Mouse (Mus musculus) lung, adult 2 months (tissue): ENCODE measurements at regions not wholly inside any gene's neighbourhood (a gene's known extent, or its start where the extent isn't known, plus 50 kb on each side); places are given as distances from the start of the nearest gene placed in this dataset.
A peak's percentile ranks its signal among the peaks of the same experiment; 100 is the strongest.

Source experiments
- DNase-seq: peaks from one replicate; pipeline ENCODE4 v3.0.0; 2022
- H3K4me1 ChIP-seq: fragments of 200-500 bp; 2 replicates; pipeline ENCODE4 v1.6.1; 2011; ENCODE audit warnings: low read length; ENCODE audit not compliant: control insufficient read depth, insufficient read depth
- H3K4me3 ChIP-seq: fragments of 200-500 bp; replicated peaks from 2 replicates; pipeline ENCODE3; 2011; ENCODE audit warnings: low read depth, mild to moderate bottlenecking, control low read depth, low read length; ENCODE audit errors: extremely low read depth
- CTCF ChIP-seq: fragments of 200-500 bp; IDR thresholded peaks from 2 replicates; pipeline ENCODE4 v1.5.1; 2011; ENCODE audit warnings: mild to moderate bottlenecking, low read length, control low read depth; ENCODE audit not compliant: insufficient read depth
- POLR2A ChIP-seq: fragments of 200-500 bp; IDR thresholded peaks from 2 replicates; pipeline ENCODE4 v1.6.1; 2011; ENCODE audit warnings: low read depth, mild to moderate bottlenecking, control low read depth, low read length, borderline replicate concordance; ENCODE audit errors: extremely low read depth
- WGBS: fragments of 180-500 bp; shearing (Covaris S2); methylation state at CpG from one replicate; pipeline ENCODE4 v1.1.7; 2018; 5-methylcytosine and 5-hydroxymethylcytosine counted together

GRCm38 (mm10) chr19:14679776-14680175 is 81.9 kb upstream of the Tle4 start:
- 100% methylated on average over 2 of the region's 2 CpGs for WGBS
- Histone ChIP-seq H3K4me1 (no peaks in the 10 kb centered on the region), H3K4me3 (no peak overlapping the region)
- TF ChIP-seq CTCF (no peak), POLR2A (no peak)
- no peak for DNase-seq

GRCm38 (mm10) chr19:14678584-14678983 is 80.7 kb upstream of the Tle4 start:
- no peak overlapping the region for H3K4me3 ChIP-seq
- no peak for DNase-seq
- WGBS, result 52% methylated on average over 4 of the region's 4 CpGs
- TF ChIP-seq POLR2A (no peak), CTCF (no peak)
- no peaks in the 10 kb centered on the region for H3K4me1 ChIP-seq

- TF ChIP-seq CTCF, result no peak
- no peak for TF ChIP-seq POLR2A
- DNase-seq, result no peak
- H3K4me1 ChIP-seq, result no peaks in the 10 kb centered on the region
- WGBS, result 82% methylated on average over 2 of the region's 2 CpGs
- H3K4me3 ChIP-seq, result no peak overlapping the region
Observed at GRCm38 (mm10) chr19:14676929-14677328, 79.1 kb upstream of the Tle4 start.

GRCm38 (mm10) chr19:14670821-14671104 is 72.9 kb upstream of the Tle4 start:
- no peak for DNase-seq
- TF ChIP-seq CTCF (no peak), POLR2A (no peak)
- Histone ChIP-seq H3K4me3 (no peak overlapping the region), H3K4me1 (peaks cover 3% of the 10 kb centered on the region)

GRCm38 (mm10) chr19:14670078-14670820 is 72.4 kb upstream of the Tle4 start:
- DNase-seq, result no peak
- TF ChIP-seq CTCF (no peak), POLR2A (no peak)
- 18% methylated on average over 13 of the region's 13 CpGs for WGBS
- Histone ChIP-seq H3K4me3 (peak overlapping the region; percentile 3), H3K4me1 (peaks cover 3% of the 10 kb centered on the region)

GRCm38 (mm10) chr19:14668512-14669181 is 70.8 kb upstream of the Tle4 start:
- DNase-seq, result no peak
- WGBS, result 86% methylated on average over 4 of the region's 4 CpGs
- H3K4me1 ChIP-seq, result peaks cover 3% of the 10 kb centered on the region
- H3K4me3 ChIP-seq, result no peak overlapping the region
- TF ChIP-seq POLR2A, result no peak
- TF ChIP-seq CTCF, result no peak

- DNase-seq, result no peak
- TF ChIP-seq CTCF (no peak), POLR2A (no peak)
- H3K4me1 ChIP-seq, result peaks cover under 1% of the 10 kb centered on the region; the same call in 1 of the 2 replicates
- H3K4me3 ChIP-seq, result no peak overlapping the region
- WGBS, result 92% methylated on average over 3 of the region's 3 CpGs
Observed at GRCm38 (mm10) chr19:14664682-14665417, 67.0 kb upstream of the Tle4 start.

- H3K4me1 ChIP-seq, result no peaks in the 10 kb centered on the region
- TF ChIP-seq POLR2A, result no peak
- TF ChIP-seq CTCF, result no peak
- DNase-seq, result no peak
- H3K4me3 ChIP-seq, result no peak overlapping the region
- 73% methylated on average over 2 of the region's 2 CpGs for WGBS
Observed at GRCm38 (mm10) chr19:14664096-14664586, 66.3 kb upstream of the Tle4 start.

- DNase-seq, result no peak
- WGBS, result 61% methylated on average over 4 of the region's 4 CpGs
- Histone ChIP-seq H3K4me1 (no peaks in the 10 kb centered on the region), H3K4me3 (no peak overlapping the region)
- TF ChIP-seq CTCF (no peak), POLR2A (no peak)
Observed at GRCm38 (mm10) chr19:14663350-14663749, 65.5 kb upstream of the Tle4 start.
